Mouse (Mus musculus) splenic B cell, adult 2 months (primary cell): ENCODE measurements around the gene Zw10.

ENCODE experiments used
- DNase-seq: peaks from one replicate; pipeline ENCODE4 v3.0.0-alpha.2; 2011; ENCODE audit warnings: low read depth, low spot score
- H3K27me3 ChIP-seq: 2 replicates; pipeline ENCODE4 v1.6.1; 2012; ENCODE audit warnings: mild to moderate bottlenecking, low read length, moderate library complexity, mixed read lengths; ENCODE audit not compliant: control insufficient read depth, poor library complexity, insufficient read depth, severe bottlenecking
- H3K36me3 ChIP-seq: 2 replicates; pipeline ENCODE4 v1.6.1; 2012; ENCODE audit warnings: mild to moderate bottlenecking, low read length, moderate library complexity, mixed read lengths; ENCODE audit not compliant: control insufficient read depth, poor library complexity, insufficient read depth, severe bottlenecking

Zw10 gene

GRCm38 (mm10) chr9:49109101-49109500 lies 53.7 kb downstream of the Zw10 start:
- Histone ChIP-seq H3K27me3 (no peaks in the 10 kb centered on the region), H3K36me3 (no peaks in the 10 kb centered on the region)
- no peak for DNase-seq

- no peaks in the 10 kb centered on the region for H3K27me3 ChIP-seq
- H3K36me3 ChIP-seq: no peaks in the 10 kb centered on the region
- DNase-seq: no peak
Observed at GRCm38 (mm10) chr9:49110476-49111220, 55.2 kb downstream of the Zw10 start.

- H3K27me3 ChIP-seq: no peaks in the 10 kb centered on the region
- H3K36me3 ChIP-seq: no peaks in the 10 kb centered on the region
- no peak for DNase-seq
Observed at GRCm38 (mm10) chr9:49111296-49111695, 55.9 kb downstream of the Zw10 start.

- no peaks in the 10 kb centered on the region for H3K36me3 ChIP-seq
Observed at GRCm38 (mm10) chr9:49118271-49118825, 62.9 kb downstream of the Zw10 start.

GRCm38 (mm10) chr9:49119759-49120158 lies 64.3 kb downstream of the Zw10 start:
- H3K36me3 ChIP-seq: no peaks in the 10 kb centered on the region
- no peaks in the 10 kb centered on the region for H3K27me3 ChIP-seq
- DNase-seq: no peak

More at GRCm38 (mm10) chr9:49118271-49118825, 62.9 kb downstream of the Zw10 start:
- no peak for DNase-seq
- no peaks in the 10 kb centered on the region for H3K27me3 ChIP-seq

GRCm38 (mm10) chr9:49125706-49126105 lies 70.3 kb downstream of the Zw10 start:
- Histone ChIP-seq H3K36me3 (no peaks in the 10 kb centered on the region), H3K27me3 (no peaks in the 10 kb centered on the region)
- DNase-seq: no peak
